Comparison of ENCODE assay signal across 14 mouse cellular contexts in the genomic region with DNA sequence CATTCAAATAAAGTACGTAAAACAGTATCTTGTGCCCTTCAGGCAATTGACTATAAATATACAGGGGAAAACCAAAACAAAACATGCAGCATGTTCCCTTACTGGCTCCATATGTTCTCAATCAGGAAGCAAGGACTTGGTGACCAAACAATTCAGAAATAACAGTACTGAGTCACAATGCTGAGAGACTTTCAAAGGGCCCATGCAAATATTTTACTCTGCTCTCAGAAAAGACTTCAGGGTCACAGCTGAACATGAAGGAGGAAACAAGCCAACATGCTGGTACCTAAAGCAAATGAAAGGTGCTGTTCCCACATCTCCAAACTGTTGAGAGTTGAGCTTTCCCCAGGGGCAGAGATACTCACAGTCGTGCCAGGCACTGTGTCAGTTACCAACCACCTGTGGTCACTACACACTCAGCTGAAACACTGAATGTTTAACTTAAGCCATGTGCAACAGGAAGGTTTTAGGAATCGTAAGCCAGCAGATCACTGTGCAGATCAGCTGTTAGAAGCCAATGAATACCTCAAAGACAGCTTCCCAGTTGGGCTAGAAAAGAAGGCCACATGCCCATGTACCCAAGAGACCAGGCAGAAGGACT.
DNase-seq lines count a peak whose midpoint lies in the region; ATAC-seq lines count a peak whose summit lies in the region.
"Had no signal": no experiment of that assay in that cellular context is flagged by ENCODE, and none has a peak within 500 bp of the region (broad histone marks: within the 10 kb centered on the region; RNA-seq: fewer than 3 reads in every experiment).

No protein-coding gene starts in this region.

- ATAC-seq in kidney, embryonic 15.5 days (replicated peaks; ENCODE audit: low FRiP score) = no peak
- ATAC-seq in embryonic facial prominence, embryonic 14.5 days (ENCODE audit: low read depth) = no peak
- ATAC-seq: midbrain, embryonic 15.5 days had no signal

- no peaks in the 10 kb centered on the region for H3K27me3 ChIP-seq in kidney, embryonic 15.5 days
- H3K27me3 ChIP-seq in embryonic facial prominence, embryonic 14.5 days (replicated peaks; ENCODE audit: control insufficient read depth, insufficient read depth, low read length) = no peaks in the 10 kb centered on the region
- H3K27me3 ChIP-seq: limb, embryonic 15.5 days; midbrain, embryonic 15.5 days had no signal

- no peaks in the 10 kb centered on the region for H3K36me3 ChIP-seq in kidney, embryonic 15.5 days
- H3K36me3 ChIP-seq in embryonic facial prominence, embryonic 14.5 days (ENCODE audit: control insufficient read depth, insufficient read depth, low read length) = no peaks in the 10 kb centered on the region
- H3K36me3 ChIP-seq: limb, embryonic 15.5 days; midbrain, embryonic 15.5 days had no signal

- no peak overlapping the region for H3K4me2 ChIP-seq in kidney, embryonic 15.5 days
- no peak overlapping the region for H3K4me2 ChIP-seq in embryonic facial prominence, embryonic 14.5 days (ENCODE audit: low read depth, low read length)
- H3K4me2 ChIP-seq: limb, embryonic 15.5 days; midbrain, embryonic 15.5 days had no signal

- no peak overlapping the region for H3K9ac ChIP-seq in kidney, embryonic 15.5 days
- H3K9ac ChIP-seq in embryonic facial prominence, embryonic 14.5 days (ENCODE audit: low read depth, low read length) = no peak overlapping the region
- H3K9ac ChIP-seq: limb, embryonic 15.5 days; midbrain, embryonic 15.5 days had no signal

- H3K4me3 ChIP-seq in kidney, embryonic 15.5 days (replicated peaks) = no peak overlapping the region
- no peak overlapping the region for H3K4me3 ChIP-seq in embryonic facial prominence, embryonic 14.5 days (ENCODE audit: low read depth, low read length)
- H3K4me3 ChIP-seq: erythroblast, embryonic 14.5 days; limb, embryonic 15.5 days; midbrain, embryonic 15.5 days had no signal

- no peaks in the 10 kb centered on the region for H3K9me3 ChIP-seq in kidney, embryonic 15.5 days (replicated peaks)
- H3K9me3 ChIP-seq in embryonic facial prominence, embryonic 14.5 days (ENCODE audit: control insufficient read depth, low read length) = no peaks in the 10 kb centered on the region
- H3K9me3 ChIP-seq: limb, embryonic 15.5 days; midbrain, embryonic 15.5 days had no signal

- DNase-seq in embryo, embryonic 10.5 days (ENCODE audit: low spot score) = peak; percentile 17
- DNase-seq in embryo, embryonic 10 days (ENCODE audit: low spot score) = no peak
- DNase-seq in kidney, adult 11 months = no peak
- DNase-seq in 3T3-L1 (ENCODE audit: low read depth, low spot score) (peak; percentile 50), MN1 (ENCODE audit: low spot score) (no peak)
- DNase-seq in embryonic facial prominence, embryonic 14.5 days (ENCODE audit: low spot score) = peak; percentile 31
- no peak for DNase-seq in urinary bladder, postnatal 25 days (ENCODE audit: low spot score)
- DNase-seq: adrenal gland, postnatal 14 days; cerebellum, postnatal 14 days; thymus, postnatal 4 days had no signal

- WGBS in kidney, embryonic 15.5 days = 50% methylated on average over 3 of the region's 3 CpGs
- 37% methylated on average over 3 of the region's 3 CpGs for WGBS in embryonic facial prominence, embryonic 14.5 days

- H3K27ac ChIP-seq in kidney, embryonic 15.5 days = peak overlapping the region; percentile 59; the same call in 1 of the 2 replicates
- peak overlapping the region; percentile 7; the same call in 1 of the 2 replicates for H3K27ac ChIP-seq in embryonic facial prominence, embryonic 14.5 days (replicated peaks; ENCODE audit: low read depth, low read length)
- H3K27ac ChIP-seq: limb, embryonic 15.5 days; midbrain, embryonic 15.5 days had no signal

- H3K4me1 ChIP-seq in kidney, embryonic 15.5 days = peaks cover 10% of the 10 kb centered on the region
- peaks cover 17% of the 10 kb centered on the region for H3K4me1 ChIP-seq in embryonic facial prominence, embryonic 14.5 days (ENCODE audit: control insufficient read depth, insufficient read depth, low read length)
- H3K4me1 ChIP-seq: midbrain, embryonic 15.5 days had no signal

Comparison
In these comparisons a context has a peak if more than half of its experiments do, and no peak if none do; other contexts are left out.
1. DNase-seq: peak in embryo, embryonic 10.5 days (single experiment), 3T3-L1 (single experiment) and embryonic facial prominence, embryonic 14.5 days (single experiment); none in embryo, embryonic 10 days (single experiment), kidney, adult 11 months (single experiment), MN1 (single experiment) and urinary bladder, postnatal 25 days (single experiment).